In the genomic region with DNA sequence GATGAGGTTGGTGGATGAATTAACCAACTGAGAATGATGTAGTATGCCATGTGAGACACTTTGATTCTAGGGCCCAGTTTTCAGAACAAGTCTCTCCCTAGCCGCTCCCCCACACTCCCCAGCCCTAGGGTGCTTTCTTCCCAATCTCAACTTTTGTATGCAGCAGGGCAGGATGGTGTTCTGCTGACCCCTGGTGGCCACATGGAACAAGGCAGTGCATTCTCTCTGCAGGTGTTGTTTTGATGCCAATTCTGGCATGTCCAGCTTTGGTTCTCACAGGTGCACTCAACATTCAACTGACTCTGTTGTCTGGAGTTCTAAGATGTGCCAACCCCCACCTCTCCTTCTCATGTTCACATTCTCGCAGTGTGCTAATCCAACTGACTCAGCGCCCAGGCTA, we compare ENCODE assay signal across 8 mouse cellular contexts. TPM values are rescaled to one million over a fixed set of nuclear protein-coding genes. Genes with fewer than 3 reads are reported as not detected.
DNase-seq lines count a peak whose midpoint lies in the region; ATAC-seq and TF ChIP-seq lines count a peak whose summit lies in the region.

No protein-coding gene starts in this region.

- peak; percentile 66 for ATAC-seq in lung, postnatal 0 days

- TF ChIP-seq POLR2A in ES-Bruce4 (IDR thresholded peaks at IDR 0.05; ENCODE audit: insufficient read depth, low read length): no peak

- TF ChIP-seq EP300 in ES-Bruce4 (IDR thresholded peaks at IDR 0.05; ENCODE audit: insufficient read depth, low read depth, low read length): 0 out of 2 replicates have a peak, but pooled peaks have one; percentile 32
- no peak for TF ChIP-seq EP300 in lung, postnatal 0 days (IDR thresholded peaks at IDR 0.05)

- TF ChIP-seq CTCF in ES-Bruce4 (IDR thresholded peaks at IDR 0.05; ENCODE audit: low read depth, low read length): peak; percentile 100
- peak; percentile 97 for TF ChIP-seq CTCF in lung, postnatal 0 days (IDR thresholded peaks at IDR 0.05)

- H3K4me1 ChIP-seq in ES-Bruce4 (ENCODE audit: control insufficient read depth, insufficient read depth, low read length): no peaks in the 10 kb centered on the region
- H3K4me1 ChIP-seq in lung, postnatal 0 days (ENCODE audit: insufficient read depth, low read depth, low read length): no peaks in the 10 kb centered on the region

- H3K9me3 ChIP-seq in ES-Bruce4 (replicated peaks; ENCODE audit: control insufficient read depth, insufficient read depth, low read length, poor library complexity, severe bottlenecking): no peaks in the 10 kb centered on the region
- no peaks in the 10 kb centered on the region for H3K9me3 ChIP-seq in lung, postnatal 0 days (ENCODE audit: low read length)

- peak; percentile 75 for DNase-seq in adrenal gland, postnatal 14 days
- peak; percentile 55 for DNase-seq in embryo, embryonic 9.5 days (ENCODE audit: extremely low spot score)
- DNase-seq in heart, postnatal 10 days: peak; percentile 74 to 80
- peak; percentile 60 to 87 for DNase-seq in kidney, postnatal 36 days
- peak; percentile 81 for DNase-seq in lung, postnatal 0 days (ENCODE audit: low spot score)
- DNase-seq in retina, embryonic 14.5 days (ENCODE audit: low spot score): peak; percentile 81
- peak; percentile 83 for DNase-seq in thymus, postnatal 25 days

- H3K27ac ChIP-seq in ES-Bruce4 (ENCODE audit: insufficient read depth, low read length): no peak overlapping the region
- no peak overlapping the region for H3K27ac ChIP-seq in lung, postnatal 0 days (ENCODE audit: low read length)

- no peak overlapping the region for H3K4me2 ChIP-seq in lung, postnatal 0 days (replicated peaks; ENCODE audit: low read depth, low read length)

- no peaks in the 10 kb centered on the region; the same call in 1 of the 2 replicates for H3K36me3 ChIP-seq in ES-Bruce4 (ENCODE audit: control insufficient read depth, insufficient read depth, low read length, poor library complexity, severe bottlenecking)
- H3K36me3 ChIP-seq in lung, postnatal 0 days (ENCODE audit: insufficient read depth, low read length): peaks cover 8% of the 10 kb centered on the region

- H3K9ac ChIP-seq in ES-Bruce4 (ENCODE audit: low read depth, poor library complexity, severe bottlenecking): no peak overlapping the region
- no peak overlapping the region for H3K9ac ChIP-seq in lung, postnatal 0 days (replicated peaks; ENCODE audit: low read depth)

- no peak overlapping the region for H3K4me3 ChIP-seq in ES-Bruce4 (ENCODE audit: low read depth, low read length)
- H3K4me3 ChIP-seq in lung, postnatal 0 days (ENCODE audit: low read depth, low read length): no peak overlapping the region

- H3K27me3 ChIP-seq in ES-Bruce4 (ENCODE audit: control insufficient read depth, insufficient read depth, low read length, poor library complexity, severe bottlenecking): no peaks in the 10 kb centered on the region
- no peaks in the 10 kb centered on the region for H3K27me3 ChIP-seq in lung, postnatal 0 days (replicated peaks; ENCODE audit: insufficient read depth, low read length)

- 36% methylated on average over 3 of the region's 3 CpGs for WGBS in lung, postnatal 0 days

- intact Hi-C loops in heart, postnatal 10 days (cut with DNase I): loop anchor here (1.0 to 5.0 kb wide), 3 partner anchors 26 to 194 kb away; no protein-coding TSS in a partner anchor

RNA-seq across cellular contexts. Expression of gene Npas1, which starts 14.2 kb away (rescaled TPM):
- 0.27 and 0.70 TPM in 2 replicates for polyA plus RNA-seq in ES-Bruce4 (2011; ENCODE audit: insufficient read depth, insufficient read length, low read depth, missing spikeins)
- total RNA-seq in adrenal gland, postnatal 14 days (2021): not detected in 2 replicates
- not detected for total RNA-seq in heart, postnatal 10 days (2021)
- polyA plus RNA-seq in lung, postnatal 0 days (2015; fragmentation: Nextera tagmentation; extraction: Ambion mirVana): 0.17 and 0.18 TPM in 2 replicates

RNA-seq across cellular contexts. Expression of gene Tmem160, which starts 39.2 kb away (rescaled TPM):
- polyA plus RNA-seq in ES-Bruce4 (2011; ENCODE audit: insufficient read depth, insufficient read length, low read depth, missing spikeins): 24.3 and 25.4 TPM in 2 replicates
- 46.2 and 49.2 TPM in 2 replicates for total RNA-seq in adrenal gland, postnatal 14 days (2021)
- 10 to 100 TPM; 78.0 to 87.1 TPM for total RNA-seq in heart, postnatal 10 days (2021)
- polyA plus RNA-seq in lung, postnatal 0 days (2015; fragmentation: Nextera tagmentation; extraction: Ambion mirVana): 81.0 and 87.9 TPM in 2 replicates
